Mouse (Mus musculus) kidney, adult 10 weeks (tissue): ENCODE data around the gene Gm47791. TPM values are rescaled to one million over a fixed set of nuclear protein-coding genes. Genes with fewer than 3 reads are reported as not detected.

Source experiments
- polyA plus RNA-seq: library from polyadenylated mRNA; stranded (reverse); fragments of 350-450 nt; fragmentation: Illumina TruSeq; extraction: RNeasy Lipid Tissue Mini Kit (QIAGEN cat#74804); gene quantifications from one replicate; pipeline ENCODE4 v1.2.3, GENCODE M21; 2014; ENCODE audit warnings: low read depth, low replicate concordance

Gene Gm47791
- not detected for polyA plus RNA-seq

GRCm38 (mm10) chr1:82771022-82771586 is at the start of gene Gm47791:
Gene Gm47791, minus strand, starts transcription at chr1:82771243.

GRCm38 (mm10) chr1:82768269-82768668 is 2.8 kb downstream of the Gm47791 start, which contains the start of gene Tm4sf20:
Gene Tm4sf20, minus strand, starts transcription at chr1:82768461.

GRCm38 (mm10) chr1:82724339-82725025 is 46.6 kb downstream of the Gm47791 start, which contains the start of gene Mff:
Gene Mff, plus strand, starts transcription at chr1:82724890.

Other genes with a start within 250 kb of the Gm47791 start
- gene Col4a4, start 184.4 kb downstream of the Gm47791 start, polyA plus RNA-seq, result 70.9 TPM
- gene Col4a3, start 184.3 kb downstream of the Gm47791 start, polyA plus RNA-seq, result 154 TPM
- gene Mff, start 46.4 kb downstream of the Gm47791 start, polyA plus RNA-seq, result 324 TPM
- not detected for gene Tm4sf20, start 2.8 kb downstream of the Gm47791 start, polyA plus RNA-seq
- gene Agfg1, start 68.2 kb upstream of the Gm47791 start, polyA plus RNA-seq, result 67.5 TPM
- gene A030005L19Rik, start 142.1 kb upstream of the Gm47791 start, polyA plus RNA-seq, result not detected
- not detected for gene A030014E15Rik, start 153.7 kb upstream of the Gm47791 start, polyA plus RNA-seq
- gene Gm6217, start 160.2 kb upstream of the Gm47791 start, polyA plus RNA-seq, result not detected
- not detected for gene A030003K21Rik, start 172.1 kb upstream of the Gm47791 start, polyA plus RNA-seq
- gene Gm7544, start 184.8 kb upstream of the Gm47791 start, polyA plus RNA-seq, result not detected
- gene Gm47955, start 189.0 kb upstream of the Gm47791 start, polyA plus RNA-seq, result not detected
- gene Gm47959, start 229.3 kb upstream of the Gm47791 start, polyA plus RNA-seq, result not detected